8 mouse cellular contexts compared by ENCODE assay signal in genomic region chr8:119344190-119344856, GRCm38 (mm10). TPM values are rescaled to one million over a fixed set of nuclear protein-coding genes. Genes with fewer than 3 reads are reported as not detected.
DNase-seq lines count a peak whose midpoint lies in the region; ATAC-seq lines count a peak whose summit lies in the region.

Hsbp1 (plus strand) TSS chr8:119344488.

- peak; percentile 96 for DNase-seq in adipocyte (ENCODE audit: low spot score)
- DNase-seq in embryo, embryonic 10 days (ENCODE audit: low spot score), result peak; percentile 100
- DNase-seq in gastrocnemius, postnatal 10 days, result peak; percentile 95
- DNase-seq in induced T-regulatory cell, adult 2 months (ENCODE audit: low read depth), result peak; percentile 97
- DNase-seq in left cerebral cortex, adult 9 months (ENCODE audit: low spot score in 2 of 2), result peak; percentile 92 to 97
- DNase-seq in right cerebral cortex, postnatal 14 days, result peak; percentile 96
- DNase-seq in urinary bladder, postnatal 36 days (ENCODE audit: low spot score in 2 of 2), result peak; percentile 97 to 99

- ATAC-seq in megakaryocyte progenitor cell, adult 5-6 weeks (replicated peaks; ENCODE audit: poor library complexity), result peak; percentile 98

RNA-seq across cellular contexts. Expression of gene Hsbp1, which starts in this region (rescaled TPM):
- 100 to 1,000 TPM; 176 to 187 TPM for total RNA-seq in gastrocnemius, postnatal 10 days (2021)
- total RNA-seq in megakaryocyte progenitor cell, adult 5-6 weeks (2015), result 162 TPM in 2 replicates
- total RNA-seq in megakaryocyte progenitor cell, adult 5-6 weeks (2017), result 82.7 and 83.3 TPM in 2 replicates

Comparison
In these comparisons a context has a peak if more than half of its experiments do, and no peak if none do; other contexts are left out.
1. Peak in every context shown above with its lines: DNase-seq and ATAC-seq.